Mouse (Mus musculus): ENCODE data around the gene Pstpip1.

The Pstpip1 gene

GRCm38 (mm10) chr9:56146326-56146923 is 56.7 kb downstream of the Pstpip1 start:
- peak in 1 of 2 experiments; percentile 11 for DNase-seq (ENCODE audit: low read depth in 2 of 2, low spot score in 2 of 2)

- DNase-seq (ENCODE audit: low read depth in 2 of 2, low spot score in 2 of 2): no peak
Measured at GRCm38 (mm10) chr9:56151745-56152481, 62.2 kb downstream of the Pstpip1 start.

- no peak for DNase-seq (ENCODE audit: low read depth in 2 of 2, low spot score in 2 of 2)
Measured at GRCm38 (mm10) chr9:56152482-56153007, 62.8 kb downstream of the Pstpip1 start.

- no peak for DNase-seq (ENCODE audit: low read depth in 2 of 2, low spot score in 2 of 2)
Measured at GRCm38 (mm10) chr9:56154572-56154971, 64.8 kb downstream of the Pstpip1 start.

GRCm38 (mm10) chr9:56158077-56158476 is 68.3 kb downstream of the Pstpip1 start:
- DNase-seq (ENCODE audit: low read depth in 2 of 2, low spot score in 2 of 2): no peak

- DNase-seq (ENCODE audit: low read depth in 2 of 2, low spot score in 2 of 2): no peak
Measured at GRCm38 (mm10) chr9:56159456-56159855, 69.7 kb downstream of the Pstpip1 start.

- DNase-seq (ENCODE audit: low read depth in 2 of 2, low spot score in 2 of 2): peak; percentile 77
Measured at GRCm38 (mm10) chr9:56160341-56161141, 70.8 kb downstream of the Pstpip1 start.

GRCm38 (mm10) chr9:56165377-56165776 is 75.6 kb downstream of the Pstpip1 start, which contains the start of gene Tspan3:
Gene Tspan3 (minus strand): TSS chr9:56165477.
- no peak for DNase-seq (ENCODE audit: low read depth in 2 of 2, low spot score in 2 of 2)

GRCm38 (mm10) chr9:56166161-56166560 is 76.4 kb downstream of the Pstpip1 start:
- DNase-seq (ENCODE audit: low read depth in 2 of 2, low spot score in 2 of 2): no peak

GRCm38 (mm10) chr9:56167690-56168089 is 77.9 kb downstream of the Pstpip1 start:
- no peak for DNase-seq (ENCODE audit: low read depth in 2 of 2, low spot score in 2 of 2)

- DNase-seq (ENCODE audit: low read depth in 2 of 2, low spot score in 2 of 2): no peak
Measured at GRCm38 (mm10) chr9:56175316-56175715, 85.6 kb downstream of the Pstpip1 start.

- DNase-seq (ENCODE audit: low read depth in 2 of 2, low spot score in 2 of 2): no peak
Measured at GRCm38 (mm10) chr9:56177354-56177753, 87.6 kb downstream of the Pstpip1 start.

All from CD8-positive naive resting alpha-beta T cell, adult 2 months (primary cell).